Mouse (Mus musculus) C2C12 (cell line): ENCODE measurements at regions not wholly inside any gene's neighbourhood (a gene's known extent, or its start where the extent isn't known, plus 50 kb on each side); places are given as distances from the start of the nearest gene placed in this dataset.
"Not testable (repeated sequence)": the region's sequence is repeated elsewhere in the genome, so short reads cannot be mapped to it uniquely, and the experiment has no call there.

Source experiments
- H3K27me3 ChIP-seq: one replicate; pipeline ENCODE4 v1.6.1; 2011; ENCODE audit not compliant: control insufficient read depth, insufficient read depth, insufficient read length
- H3K36me3 ChIP-seq: one replicate; pipeline ENCODE4 v1.6.1; 2011; ENCODE audit not compliant: control insufficient read depth, insufficient read depth
- H3K4me3 ChIP-seq: one replicate; pipeline ENCODE4 v1.5.1; 2011; ENCODE audit warnings: mild to moderate bottlenecking, control low read depth; ENCODE audit not compliant: poor library complexity, insufficient read depth, severe bottlenecking
- H3K79me2 ChIP-seq: one replicate; pipeline ENCODE4 v1.6.1; 2011; ENCODE audit not compliant: control insufficient read depth, insufficient read depth
- H3K79me3 ChIP-seq: one replicate; pipeline ENCODE4 v1.6.1; 2011; ENCODE audit warnings: low read depth, control low read depth
- H3ac ChIP-seq: one replicate; pipeline ENCODE3; 2011; ENCODE audit warnings: low read depth; ENCODE audit not compliant: control insufficient read depth, insufficient read length
- CEBPB ChIP-seq: IDR thresholded peaks from one replicate; pipeline ENCODE4 v1.6.1; 2011; ENCODE audit warnings: low read depth, mild to moderate bottlenecking, control low read depth, moderate library complexity
- CTCF ChIP-seq: IDR thresholded peaks from one replicate; pipeline ENCODE4 v1.5.1; 2011; ENCODE audit not compliant: control insufficient read depth, insufficient read depth, insufficient read length
- FOSL1 ChIP-seq: IDR thresholded peaks from one replicate; pipeline ENCODE4 v1.8.0; 2011; ENCODE audit warnings: mild to moderate bottlenecking, low read length; ENCODE audit not compliant: poor library complexity, insufficient read depth, severe bottlenecking
- MAX ChIP-seq: IDR thresholded peaks from one replicate; pipeline ENCODE4 v1.6.1; 2011; ENCODE audit warnings: mild to moderate bottlenecking, control low read depth
- MYOD1 ChIP-seq: IDR thresholded peaks from one replicate; pipeline ENCODE4 v1.6.1; 2011; ENCODE audit warnings: low read depth; ENCODE audit not compliant: control insufficient read depth, insufficient read length
- MYOG ChIP-seq: IDR thresholded peaks from one replicate; pipeline ENCODE4 v1.6.1; 2011; ENCODE audit not compliant: control insufficient read depth, insufficient read length; ENCODE audit errors: extremely low read depth
- USF1 ChIP-seq: IDR thresholded peaks from one replicate; pipeline ENCODE4 v1.6.1; 2011; ENCODE audit warnings: low read depth, mild to moderate bottlenecking, control low read depth, moderate library complexity

- not testable (repeated sequence) for H3K4me3 ChIP-seq, H3K79me3 ChIP-seq, H3K79me2 ChIP-seq, H3K36me3 ChIP-seq, H3ac ChIP-seq, H3K27me3 ChIP-seq
Measured at GRCm38 (mm10) chr8:71802226-71802625, 76.7 kb upstream of the Fcho1 start.

- H3K4me3 ChIP-seq, H3K79me2 ChIP-seq, H3K79me3 ChIP-seq, H3K27me3 ChIP-seq, H3K36me3 ChIP-seq, H3ac ChIP-seq: not testable (repeated sequence)
Measured at GRCm38 (mm10) chr8:71789031-71789460, 63.5 kb upstream of the Fcho1 start.

- H3K27me3 ChIP-seq, H3K79me2 ChIP-seq, H3K79me3 ChIP-seq, H3K4me3 ChIP-seq, H3K36me3 ChIP-seq, H3ac ChIP-seq: not testable (repeated sequence)
Measured at GRCm38 (mm10) chr8:71780624-71781023, 55.1 kb upstream of the Fcho1 start.

- H3K4me3 ChIP-seq, H3ac ChIP-seq, H3K79me3 ChIP-seq, H3K27me3 ChIP-seq, H3K36me3 ChIP-seq, H3K79me2 ChIP-seq: not testable (repeated sequence)
Measured at GRCm38 (mm10) chr8:71779824-71780223, 54.3 kb upstream of the Fcho1 start.

- not testable (repeated sequence) for H3K4me3 ChIP-seq, H3K36me3 ChIP-seq, H3K27me3 ChIP-seq, H3ac ChIP-seq, H3K79me2 ChIP-seq, H3K79me3 ChIP-seq
Measured at GRCm38 (mm10) chr8:71779380-71779779, 53.9 kb upstream of the Fcho1 start.

GRCm38 (mm10) chr8:71778916-71779315 is 53.4 kb upstream of the Fcho1 start:
- Histone ChIP-seq H3K4me3 (no peak overlapping the region), H3ac (no peak overlapping the region), H3K36me3 (no peaks in the 10 kb centered on the region), H3K79me2 (no peaks in the 10 kb centered on the region), H3K27me3 (no peaks in the 10 kb centered on the region), H3K79me3 (no peaks in the 10 kb centered on the region)
- TF ChIP-seq CTCF (no peak), USF1 (no peak), MYOG (no peak), CEBPB (no peak), FOSL1 (no peak), MYOD1 (no peak), MAX (no peak)
